Mouse (Mus musculus): ENCODE results near the gene Clcn2.

DNA sequence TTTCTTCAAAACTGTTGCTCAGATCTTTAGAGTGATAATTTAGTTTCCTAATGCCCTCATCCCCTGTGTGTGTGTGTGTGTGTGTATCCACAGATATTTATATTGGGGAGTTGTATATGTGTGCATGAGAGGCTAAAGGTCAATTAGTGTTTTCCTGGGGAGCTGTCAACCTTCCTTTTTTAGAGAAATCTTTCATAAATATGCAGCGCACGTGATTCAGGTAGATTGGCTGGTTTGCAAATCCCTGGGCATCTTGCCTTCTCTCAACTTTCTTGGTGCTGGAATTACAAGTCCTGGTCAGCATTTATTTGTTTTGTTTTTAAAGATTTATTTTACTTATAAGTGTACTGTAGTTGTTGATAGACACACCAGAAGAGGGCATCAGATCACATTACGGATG lies 47.3 kb downstream of the Clcn2 start:
- no peak for TF ChIP-seq POLR2A (IDR thresholded peaks at IDR 0.05; ENCODE audit: control insufficient read depth, low read depth, low read length)
- no peak for TF ChIP-seq CTCF (IDR thresholded peaks at IDR 0.05; ENCODE audit: control insufficient read depth, insufficient read depth, insufficient replicate concordance, low read depth, low read length)
